Mouse (Mus musculus): ENCODE data around the gene Bet1. TPM values are rescaled to one million over a fixed set of nuclear protein-coding genes. Genes with fewer than 3 reads are reported as not detected.

The Bet1 gene
- polyA plus RNA-seq (2014; fragmentation: Illumina TruSeq; extraction: RNeasy Lipid Tissue Mini Kit (QIAGEN cat#74804)) = 210 TPM

GRCm38 (mm10) chr6:4086663-4087454 lies at the start of gene Bet1:
Gene Bet1 (minus strand): TSS chr6:4086972.

Other genes starting within 250 kb of the Bet1 start
- 9.4 TPM for gene Tfpi2, start 98.1 kb downstream of the Bet1 start, polyA plus RNA-seq (2014; fragmentation: Illumina TruSeq; extraction: RNeasy Lipid Tissue Mini Kit (QIAGEN cat#74804))
- gene Gngt1, start 93.2 kb downstream of the Bet1 start, polyA plus RNA-seq (2014; fragmentation: Illumina TruSeq; extraction: RNeasy Lipid Tissue Mini Kit (QIAGEN cat#74804)) = not detected
- 90.9 TPM for gene Gng11, start 83.1 kb downstream of the Bet1 start, polyA plus RNA-seq (2014; fragmentation: Illumina TruSeq; extraction: RNeasy Lipid Tissue Mini Kit (QIAGEN cat#74804))

All from ovary, adult 10 weeks (tissue).